Mouse (Mus musculus): ENCODE measurements around the gene Adgrg4. TPM values are rescaled to one million over a fixed set of nuclear protein-coding genes. Genes with fewer than 3 reads are reported as not detected.

Gene Adgrg4
- polyA plus RNA-seq (2015; fragmentation: Nextera tagmentation; extraction: Ambion mirVana) = not detected in 2 replicates

GRCm38 (mm10) chrX:56869863-56870262, at the start of gene Adgrg4:
TSS of gene Adgrg4 (plus strand) at chrX:56870163.
- H3K9me3 ChIP-seq (ENCODE audit: control insufficient read depth, low read length) = no peaks in the 10 kb centered on the region
- H3K36me3 ChIP-seq (ENCODE audit: control insufficient read depth, insufficient read depth, low read length) = no peaks in the 10 kb centered on the region
- H3K9ac ChIP-seq (ENCODE audit: low read length) = no peak within 1 kb of the TSS
- H3K4me1 ChIP-seq (replicated peaks; ENCODE audit: control insufficient read depth, insufficient read depth, low read length) = no peaks in the 10 kb centered on the region
- no peaks in the 10 kb centered on the region for H3K27me3 ChIP-seq (ENCODE audit: control insufficient read depth, insufficient read depth, low read depth, low read length)
- H3K27ac ChIP-seq (ENCODE audit: low read length) = no peak within 1 kb of the TSS
- WGBS = 88% methylated on average over 2 of the region's 2 CpGs
- ATAC-seq (ENCODE audit: low read depth) = no peak
- no peak within 1 kb of the TSS for H3K4me2 ChIP-seq (ENCODE audit: low read depth, low read length)
- H3K4me3 ChIP-seq (ENCODE audit: low read length) = no peak within 1 kb of the TSS

- Histone ChIP-seq H3K4me3 (ENCODE audit: low read length) (peak within 1 kb of the TSS; percentile 45), H3K27me3 (ENCODE audit: control insufficient read depth, insufficient read depth, low read depth, low read length) (no peaks in the 10 kb centered on the region), H3K9me3 (ENCODE audit: control insufficient read depth, low read length) (no peaks in the 10 kb centered on the region), H3K36me3 (ENCODE audit: control insufficient read depth, insufficient read depth, low read length) (no peaks in the 10 kb centered on the region), H3K27ac (ENCODE audit: low read length) (no peak within 1 kb of the TSS), H3K9ac (ENCODE audit: low read length) (peak within 1 kb of the TSS; percentile 5), H3K4me1 (replicated peaks; ENCODE audit: control insufficient read depth, insufficient read depth, low read length) (no peaks in the 10 kb centered on the region), H3K4me2 (ENCODE audit: low read depth, low read length) (peak within 1 kb of the TSS; percentile 66)
- WGBS = 18% methylated on average over 35 of the region's 35 CpGs
- peak; percentile 81 for ATAC-seq (ENCODE audit: low read depth)
Measured at GRCm38 (mm10) chrX:56821765-56822603, 48.0 kb upstream of the Adgrg4 start, which contains the start of gene Map7d3. TSS of gene Map7d3 (minus strand) at chrX:56822326.

- Histone ChIP-seq H3K27me3 (ENCODE audit: control insufficient read depth, insufficient read depth, low read depth, low read length) (no peaks in the 10 kb centered on the region), H3K9ac (ENCODE audit: low read length) (no peak overlapping the region), H3K36me3 (ENCODE audit: control insufficient read depth, insufficient read depth, low read length) (no peaks in the 10 kb centered on the region), H3K4me3 (ENCODE audit: low read length) (no peak overlapping the region), H3K9me3 (ENCODE audit: control insufficient read depth, low read length) (no peaks in the 10 kb centered on the region), H3K27ac (ENCODE audit: low read length) (no peak overlapping the region), H3K4me1 (replicated peaks; ENCODE audit: control insufficient read depth, insufficient read depth, low read length) (no peaks in the 10 kb centered on the region), H3K4me2 (ENCODE audit: low read depth, low read length) (no peak overlapping the region)
- 65% methylated on average over 6 of the region's 6 CpGs for WGBS
- no peak for ATAC-seq (ENCODE audit: low read depth)
Measured at GRCm38 (mm10) chrX:56827492-56827891, 42.5 kb upstream of the Adgrg4 start.

GRCm38 (mm10) chrX:56835842-56836241, 34.1 kb upstream of the Adgrg4 start:
- Histone ChIP-seq H3K36me3 (ENCODE audit: control insufficient read depth, insufficient read depth, low read length) (no peaks in the 10 kb centered on the region), H3K9ac (ENCODE audit: low read length) (no peak overlapping the region), H3K9me3 (ENCODE audit: control insufficient read depth, low read length) (no peaks in the 10 kb centered on the region), H3K4me2 (ENCODE audit: low read depth, low read length) (no peak overlapping the region), H3K27me3 (ENCODE audit: control insufficient read depth, insufficient read depth, low read depth, low read length) (no peaks in the 10 kb centered on the region), H3K4me3 (ENCODE audit: low read length) (no peak overlapping the region), H3K27ac (ENCODE audit: low read length) (no peak overlapping the region), H3K4me1 (replicated peaks; ENCODE audit: control insufficient read depth, insufficient read depth, low read length) (no peaks in the 10 kb centered on the region)
- ATAC-seq (ENCODE audit: low read depth) = no peak
- 75% methylated on average over 6 of the region's 6 CpGs for WGBS

- H3K9ac ChIP-seq (ENCODE audit: low read length) = no peak overlapping the region
- no peak overlapping the region for H3K4me3 ChIP-seq (ENCODE audit: low read length)
- no peaks in the 10 kb centered on the region for H3K27me3 ChIP-seq (ENCODE audit: control insufficient read depth, insufficient read depth, low read depth, low read length)
- H3K9me3 ChIP-seq (ENCODE audit: control insufficient read depth, low read length) = no peaks in the 10 kb centered on the region
- H3K36me3 ChIP-seq (ENCODE audit: control insufficient read depth, insufficient read depth, low read length) = no peaks in the 10 kb centered on the region
- ATAC-seq (ENCODE audit: low read depth) = no peak
- no peak overlapping the region for H3K4me2 ChIP-seq (ENCODE audit: low read depth, low read length)
- no peaks in the 10 kb centered on the region for H3K4me1 ChIP-seq (replicated peaks; ENCODE audit: control insufficient read depth, insufficient read depth, low read length)
- no peak overlapping the region for H3K27ac ChIP-seq (ENCODE audit: low read length)
Measured at GRCm38 (mm10) chrX:56839369-56839768, 30.6 kb upstream of the Adgrg4 start.

GRCm38 (mm10) chrX:56841255-56841654, 28.7 kb upstream of the Adgrg4 start:
- Histone ChIP-seq H3K4me2 (ENCODE audit: low read depth, low read length) (no peak overlapping the region), H3K4me3 (ENCODE audit: low read length) (no peak overlapping the region), H3K9ac (ENCODE audit: low read length) (no peak overlapping the region), H3K9me3 (ENCODE audit: control insufficient read depth, low read length) (no peaks in the 10 kb centered on the region), H3K27ac (ENCODE audit: low read length) (no peak overlapping the region), H3K4me1 (replicated peaks; ENCODE audit: control insufficient read depth, insufficient read depth, low read length) (no peaks in the 10 kb centered on the region), H3K36me3 (ENCODE audit: control insufficient read depth, insufficient read depth, low read length) (no peaks in the 10 kb centered on the region), H3K27me3 (ENCODE audit: control insufficient read depth, insufficient read depth, low read depth, low read length) (no peaks in the 10 kb centered on the region)
- ATAC-seq (ENCODE audit: low read depth) = no peak
- WGBS = 53% methylated on average over 5 of the region's 5 CpGs

GRCm38 (mm10) chrX:57012891-57013290, 142.9 kb downstream of the Adgrg4 start:
- no peak overlapping the region for H3K4me3 ChIP-seq (ENCODE audit: low read length)
- H3K9ac ChIP-seq (ENCODE audit: low read length) = no peak overlapping the region
- H3K4me1 ChIP-seq (replicated peaks; ENCODE audit: control insufficient read depth, insufficient read depth, low read length) = no peaks in the 10 kb centered on the region
- no peak for ATAC-seq (ENCODE audit: low read depth)
- H3K27me3 ChIP-seq (ENCODE audit: control insufficient read depth, insufficient read depth, low read depth, low read length) = no peaks in the 10 kb centered on the region
- 66% methylated on average over 2 of the region's 2 CpGs for WGBS
- no peak overlapping the region for H3K27ac ChIP-seq (ENCODE audit: low read length)
- H3K36me3 ChIP-seq (ENCODE audit: control insufficient read depth, insufficient read depth, low read length) = no peaks in the 10 kb centered on the region
- no peak overlapping the region for H3K4me2 ChIP-seq (ENCODE audit: low read depth, low read length)
- H3K9me3 ChIP-seq (ENCODE audit: control insufficient read depth, low read length) = no peaks in the 10 kb centered on the region

GRCm38 (mm10) chrX:57042774-57043173, 172.8 kb downstream of the Adgrg4 start, which contains the start of gene Brs3:
TSS of gene Brs3 (plus strand) at chrX:57043074.
- no peaks in the 10 kb centered on the region for H3K27me3 ChIP-seq (ENCODE audit: control insufficient read depth, insufficient read depth, low read depth, low read length)
- H3K9ac ChIP-seq (ENCODE audit: low read length) = no peak within 1 kb of the TSS
- no peak for ATAC-seq (ENCODE audit: low read depth)
- H3K4me2 ChIP-seq (ENCODE audit: low read depth, low read length) = no peak within 1 kb of the TSS
- no peaks in the 10 kb centered on the region for H3K4me1 ChIP-seq (replicated peaks; ENCODE audit: control insufficient read depth, insufficient read depth, low read length)
- H3K36me3 ChIP-seq (ENCODE audit: control insufficient read depth, insufficient read depth, low read length) = no peaks in the 10 kb centered on the region
- H3K4me3 ChIP-seq (ENCODE audit: low read length) = no peak within 1 kb of the TSS
- no peaks in the 10 kb centered on the region for H3K9me3 ChIP-seq (ENCODE audit: control insufficient read depth, low read length)
- 77% methylated on average over 5 of the region's 5 CpGs for WGBS
- no peak within 1 kb of the TSS for H3K27ac ChIP-seq (ENCODE audit: low read length)

- ATAC-seq (ENCODE audit: low read depth) = no peak
- no peak overlapping the region for H3K4me2 ChIP-seq (ENCODE audit: low read depth, low read length)
- no peaks in the 10 kb centered on the region for H3K27me3 ChIP-seq (ENCODE audit: control insufficient read depth, insufficient read depth, low read depth, low read length)
- H3K9me3 ChIP-seq (ENCODE audit: control insufficient read depth, low read length) = no peaks in the 10 kb centered on the region
- H3K4me3 ChIP-seq (ENCODE audit: low read length) = no peak overlapping the region
- no peak overlapping the region for H3K27ac ChIP-seq (ENCODE audit: low read length)
- no peak overlapping the region for H3K9ac ChIP-seq (ENCODE audit: low read length)
- H3K4me1 ChIP-seq (replicated peaks; ENCODE audit: control insufficient read depth, insufficient read depth, low read length) = no peaks in the 10 kb centered on the region
- H3K36me3 ChIP-seq (ENCODE audit: control insufficient read depth, insufficient read depth, low read length) = no peaks in the 10 kb centered on the region
- WGBS = 76% methylated on average over 6 of the region's 6 CpGs
Measured at GRCm38 (mm10) chrX:57043869-57044268, 173.9 kb downstream of the Adgrg4 start.
